Mouse (Mus musculus): ENCODE data around the gene Robo4. TPM values are rescaled to one million over a fixed set of nuclear protein-coding genes. Genes with fewer than 3 reads are reported as not detected.

Gene Robo4
- total RNA-seq (2021), result 10 to 100 TPM; 24.9 to 28.4 TPM
- long read RNA-seq, experiment 1, partial matches to known transcripts, result 31 of 35 reads
- long read RNA-seq, experiment 1, other reads (novel, unspliced or antisense), result 1 of 35 reads
- long read RNA-seq, experiment 2, full-length matches to known transcripts, result 3 of 15 reads
- long read RNA-seq, experiment 2, partial matches to known transcripts, result 9 of 15 reads
- long read RNA-seq, experiment 2, other reads (novel, unspliced or antisense), result 3 of 15 reads

GRCm38 (mm10) chr9:37401802-37402201, at the start of gene Robo4:
Gene Robo4 (plus strand): TSS chr9:37401897.
- peak; percentile 43 for DNase-seq

- DNase-seq, result no peak
These were observed 47.2 kb upstream of the Robo4 start for GRCm38 (mm10) chr9:37354485-37354884.

- DNase-seq, result no peak
These were observed 42.9 kb upstream of the Robo4 start for GRCm38 (mm10) chr9:37358713-37359330.

GRCm38 (mm10) chr9:37359331-37360220, 42.1 kb upstream of the Robo4 start:
- DNase-seq, result peak; percentile 53

GRCm38 (mm10) chr9:37362084-37362483, 39.6 kb upstream of the Robo4 start:
- DNase-seq, result no peak

GRCm38 (mm10) chr9:37362881-37363280, 38.8 kb upstream of the Robo4 start:
- DNase-seq, result no peak

GRCm38 (mm10) chr9:37363551-37363950, 38.1 kb upstream of the Robo4 start:
- DNase-seq, result no peak

GRCm38 (mm10) chr9:37364392-37364791, 37.3 kb upstream of the Robo4 start:
- DNase-seq, result no peak

- peak; percentile 23 for DNase-seq
These were observed 36.0 kb upstream of the Robo4 start for GRCm38 (mm10) chr9:37365706-37366105.

- DNase-seq, result no peak
These were observed 34.2 kb upstream of the Robo4 start, which contains the start of gene Hepacam for GRCm38 (mm10) chr9:37367301-37368080. Gene Hepacam (plus strand): TSS chr9:37367351.

GRCm38 (mm10) chr9:37368081-37368830, 33.4 kb upstream of the Robo4 start:
- DNase-seq, result no peak

GRCm38 (mm10) chr9:37368860-37369259, 32.8 kb upstream of the Robo4 start:
- no peak for DNase-seq

- no peak for DNase-seq
These were observed 30.4 kb upstream of the Robo4 start for GRCm38 (mm10) chr9:37371232-37371801.

- no peak for DNase-seq
These were observed 26.0 kb upstream of the Robo4 start for GRCm38 (mm10) chr9:37375718-37376117.

GRCm38 (mm10) chr9:37383161-37383560, 18.5 kb upstream of the Robo4 start:
- no peak for DNase-seq

GRCm38 (mm10) chr9:37384284-37385182, 17.2 kb upstream of the Robo4 start:
- peak; percentile 66 for DNase-seq

GRCm38 (mm10) chr9:37390891-37391290, 10.8 kb upstream of the Robo4 start:
- no peak for DNase-seq

- DNase-seq, result no peak
These were observed 9.6 kb upstream of the Robo4 start for GRCm38 (mm10) chr9:37392071-37392470.

GRCm38 (mm10) chr9:37393482-37394131, 8.1 kb upstream of the Robo4 start:
- no peak for DNase-seq

Data from adrenal gland, postnatal 10 days (tissue).